Mouse (Mus musculus) embryonic fibroblast, embryonic 13.5 days (primary cell): ENCODE results near the gene Crmp1.

Experiments
- CTCF ChIP-seq: IDR thresholded peaks from 2 replicates; pipeline ENCODE4 v1.5.1; 2011; ENCODE audit warnings: mild to moderate bottlenecking, control low read depth, low read length, moderate library complexity, borderline replicate concordance; ENCODE audit not compliant: insufficient read depth
- POLR2A ChIP-seq: IDR thresholded peaks from 2 replicates; pipeline ENCODE4 v1.6.1; 2011; ENCODE audit warnings: low read depth, mild to moderate bottlenecking, control low read depth, low read length, moderate library complexity

GRCm38 (mm10) chr5:37245651-37246050, 3.9 kb downstream of the Crmp1 start:
- TF ChIP-seq POLR2A (no peak), CTCF (no peak)
